Mouse (Mus musculus): Measurements from ENCODE around the gene S100a2. TPM values are rescaled to one million over a fixed set of nuclear protein-coding genes. Genes with fewer than 3 reads are reported as not detected.

S100a2 gene
- total RNA-seq, 1 experiment from 2014 or later, result not detected

Other genes starting within 250 kb of the S100a2 start
- gene Slc27a3, start 200.3 kb upstream of the S100a2 start, total RNA-seq (2017), result 1.1 and 1.2 TPM in 2 replicates
- gene Ints3, start 156.6 kb upstream of the S100a2 start, total RNA-seq (2017), result 19.2 and 21.7 TPM in 2 replicates
- gene Npr1, start 124.4 kb upstream of the S100a2 start, total RNA-seq (2017), result not detected in 2 replicates
- gene Ilf2, start 114.1 kb upstream of the S100a2 start, total RNA-seq (2017), result 200 and 222 TPM in 2 replicates
- gene Snapin, start 99.2 kb upstream of the S100a2 start, total RNA-seq (2017), result 37.3 and 43.3 TPM in 2 replicates
- 88.3 and 113 TPM in 2 replicates for gene Chtop, start 80.7 kb upstream of the S100a2 start, total RNA-seq (2017)
- gene S100a1, start 75.9 kb upstream of the S100a2 start, total RNA-seq (2017), result 68.0 and 72.4 TPM in 2 replicates
- gene S100a13, start 75.8 kb upstream of the S100a2 start, total RNA-seq (2017), result 45.3 and 46.6 TPM in 2 replicates
- gene S100a14, start 63.4 kb upstream of the S100a2 start, total RNA-seq (2017), result not detected in 2 replicates
- not detected in 2 replicates for gene S100a16, start 53.0 kb upstream of the S100a2 start, total RNA-seq (2017)
- gene S100a3, start 29.7 kb upstream of the S100a2 start, total RNA-seq (2017), result 0.49 TPM in 1 of 2 replicates, not detected in the other
- not detected in 2 replicates for gene Gm42674, start 11.7 kb downstream of the S100a2 start, total RNA-seq (2017)
- gene S100a4, start 13.5 kb downstream of the S100a2 start, total RNA-seq (2017), result 15.1 and 35.7 TPM in 2 replicates
- gene S100a5, start 18.3 kb downstream of the S100a2 start, total RNA-seq (2017), result not detected in 2 replicates
- 8.0 and 14.7 TPM in 2 replicates for gene S100a6, start 22.6 kb downstream of the S100a2 start, total RNA-seq (2017)
- gene S100a7a, start 63.8 kb downstream of the S100a2 start, total RNA-seq (2017), result not detected in 2 replicates
- gene S100a8, start 78.7 kb downstream of the S100a2 start, total RNA-seq (2017), result 430 and 433 TPM in 2 replicates
- 306 and 341 TPM in 2 replicates for gene S100a9, start 105.5 kb downstream of the S100a2 start, total RNA-seq (2017)
- not detected in 2 replicates for gene Pglyrp4, start 136.7 kb downstream of the S100a2 start, total RNA-seq (2017)
- gene Gm5849, start 187.6 kb downstream of the S100a2 start, total RNA-seq (2017), result not detected in 2 replicates